Mouse (Mus musculus): ENCODE measurements around the gene Dpp8.

DNA sequence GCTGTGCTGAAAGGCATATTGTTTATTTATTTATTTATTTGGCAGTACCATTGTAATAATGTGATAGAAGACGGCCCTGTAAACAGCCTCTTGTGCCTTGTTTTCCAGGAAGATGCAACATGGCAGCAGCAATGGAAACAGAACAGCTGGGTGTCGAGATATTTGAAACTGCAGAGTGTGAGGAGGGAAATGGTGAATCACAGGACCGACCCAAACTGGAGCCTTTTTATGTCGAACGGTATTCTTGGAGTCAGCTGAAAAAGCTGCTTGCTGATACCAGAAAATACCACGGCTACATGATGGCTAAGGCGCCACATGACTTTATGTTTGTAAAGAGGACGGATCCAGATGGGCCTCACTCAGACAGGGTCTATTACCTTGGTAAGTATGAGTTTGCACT lies 4.6 kb downstream of the Dpp8 start:
- no peak for TF ChIP-seq CTCF (IDR thresholded peaks at IDR 0.05; ENCODE audit: insufficient read depth, low read depth, low read length)
- TF ChIP-seq POLR2A (IDR thresholded peaks at IDR 0.05; ENCODE audit: insufficient read depth, low read depth, low read length), result no peak

All from olfactory bulb, adult 2 months (tissue).